Mouse (Mus musculus) neural tube, embryonic 13.5 days (tissue): ENCODE data around the gene Pacrg. TPM values are rescaled to one million over a fixed set of nuclear protein-coding genes. Genes with fewer than 3 reads are reported as not detected.

ENCODE experiments used
- ATAC-seq: fragments of 200-750 bp; cut with Nextera tagmentation; 2 replicates; pipeline ENCODE4 v1.8.0; 2017; ENCODE audit warnings: low read depth, mild to moderate bottlenecking, moderate TSS enrichment, moderate library complexity
- H3K27ac ChIP-seq: fragments of 300-500 bp; sonication (generic); replicated peaks from 2 replicates; pipeline ENCODE4 v1.5.1; 2015; ENCODE audit warnings: moderate library complexity, mild to moderate bottlenecking, inconsistent platforms
- H3K27me3 ChIP-seq: fragments of 300-500 bp; sonication (generic); 2 replicates; pipeline ENCODE4 v1.6.1; 2015; ENCODE audit warnings: mild to moderate bottlenecking, inconsistent platforms
- H3K36me3 ChIP-seq: fragments of 300-500 bp; sonication (generic); 2 replicates; pipeline ENCODE4 v1.6.1; 2015; ENCODE audit warnings: mild to moderate bottlenecking, inconsistent platforms
- H3K4me1 ChIP-seq: fragments of 300-500 bp; sonication (generic); replicated peaks from 2 replicates; pipeline ENCODE4 v1.6.1; 2015; ENCODE audit warnings: inconsistent platforms
- H3K4me2 ChIP-seq: fragments of 300-500 bp; sonication (generic); 2 replicates; pipeline ENCODE4 v1.6.1; 2015; ENCODE audit warnings: inconsistent platforms, mild to moderate bottlenecking, moderate library complexity
- H3K4me3 ChIP-seq: fragments of 300-500 bp; sonication (generic); 2 replicates; pipeline ENCODE4 v1.5.1; 2015; ENCODE audit warnings: mild to moderate bottlenecking, inconsistent platforms
- H3K9ac ChIP-seq: fragments of 300-500 bp; sonication (generic); 2 replicates; pipeline ENCODE4 v1.6.1; 2015; ENCODE audit warnings: moderate library complexity, mild to moderate bottlenecking, inconsistent platforms
- H3K9me3 ChIP-seq: fragments of 300-500 bp; sonication (generic); 2 replicates; pipeline ENCODE4 v1.6.1; 2016; ENCODE audit warnings: inconsistent platforms
- WGBS: fragments of 180-500 bp; shearing (Covaris S2); methylation state at CpG from one replicate; pipeline ENCODE4 v1.1.7; 2015; 5-methylcytosine and 5-hydroxymethylcytosine counted together
- polyA plus RNA-seq: library from polyadenylated mRNA; unstranded; fragments of >200 nt; fragmentation: Nextera tagmentation; extraction: Ambion mirVana; gene quantifications from 2 replicates; pipeline ENCODE4 v1.2.1, GENCODE M21; 2015

The Pacrg gene
- polyA plus RNA-seq, 1 experiment from 2014 or later = 14.2 TPM

DNA sequence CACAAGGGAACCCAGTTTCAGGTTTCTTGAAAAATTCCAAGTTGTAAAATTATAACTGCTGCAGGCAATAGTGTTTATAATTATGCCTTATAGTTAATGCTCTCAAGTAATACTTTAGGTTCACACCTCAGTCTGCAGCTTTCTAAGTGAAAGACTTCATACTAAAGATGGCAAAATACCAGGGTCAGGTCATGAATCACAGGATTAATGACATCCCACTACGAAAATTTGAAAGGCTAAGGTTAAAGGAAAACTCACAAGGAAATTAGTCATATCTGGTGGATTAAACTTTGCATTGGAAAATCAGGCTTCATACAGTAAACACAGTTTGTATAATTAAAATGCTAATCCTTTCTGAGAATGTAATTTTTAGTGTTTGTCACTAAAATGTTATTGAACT is 200.3 kb downstream of the Pacrg start:
- no peaks in the 10 kb centered on the region for H3K27me3 ChIP-seq
- no peaks in the 10 kb centered on the region for H3K4me1 ChIP-seq
- no peaks in the 10 kb centered on the region for H3K36me3 ChIP-seq
- H3K9me3 ChIP-seq = no peaks in the 10 kb centered on the region
- H3K27ac ChIP-seq = no peak overlapping the region
- H3K9ac ChIP-seq = no peak overlapping the region
- H3K4me2 ChIP-seq = no peak overlapping the region
- H3K4me3 ChIP-seq = no peak overlapping the region
- 63% methylated on average over 1 of the region's 1 CpGs for WGBS
- ATAC-seq = no peak

DNA sequence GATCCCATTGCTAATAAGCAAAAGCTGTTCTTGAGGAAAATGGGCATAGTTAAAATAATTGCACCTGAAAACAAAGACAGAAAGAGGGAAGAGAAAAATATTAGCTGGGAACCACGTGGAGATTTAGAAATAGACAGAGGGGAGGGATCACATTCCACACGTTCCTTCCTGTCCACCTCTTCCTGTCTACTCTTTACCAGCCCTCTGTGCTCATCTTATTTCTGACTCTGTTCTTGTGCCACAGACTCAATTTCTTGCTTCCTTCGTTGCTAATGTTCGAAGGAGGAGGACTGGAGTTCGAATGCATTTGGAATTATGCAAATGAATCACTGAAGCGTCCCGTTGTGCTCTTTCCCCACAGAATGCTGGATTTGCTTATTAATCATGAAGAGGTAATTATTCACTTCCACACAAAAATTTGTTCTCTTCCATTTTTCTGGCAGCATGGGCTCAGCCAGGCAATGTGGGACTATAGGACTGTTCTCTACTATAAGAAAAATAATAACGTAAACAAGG is 204.1 kb downstream of the Pacrg start:
- H3K4me1 ChIP-seq = peaks cover 2% of the 10 kb centered on the region
- 70% methylated on average over 8 of the region's 8 CpGs for WGBS
- H3K27ac ChIP-seq = no peak overlapping the region
- H3K4me3 ChIP-seq = no peak overlapping the region
- no peaks in the 10 kb centered on the region for H3K9me3 ChIP-seq
- no peaks in the 10 kb centered on the region for H3K27me3 ChIP-seq
- H3K36me3 ChIP-seq = no peaks in the 10 kb centered on the region
- no peak for ATAC-seq
- H3K4me2 ChIP-seq = no peak overlapping the region
- H3K9ac ChIP-seq = no peak overlapping the region

DNA sequence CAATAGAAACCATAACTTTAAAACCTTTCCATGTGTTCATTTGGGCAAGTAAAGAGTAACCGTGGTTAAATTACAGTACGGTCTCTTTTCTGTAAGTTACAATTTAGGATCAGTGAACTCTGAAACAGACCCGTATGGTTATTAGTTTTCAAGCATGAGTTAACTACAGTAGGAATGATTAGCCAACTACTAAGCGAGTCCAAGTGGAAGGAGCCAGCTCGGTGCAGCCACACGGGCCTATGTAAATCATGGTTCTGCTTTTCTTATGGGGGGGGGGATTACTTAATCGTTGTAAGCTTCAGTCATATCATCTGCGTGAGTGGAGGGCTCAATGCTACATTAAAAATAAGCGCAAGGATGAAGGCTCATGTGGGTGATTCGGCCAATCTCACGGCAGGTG is 204.6 kb downstream of the Pacrg start:
- Histone ChIP-seq H3K4me1 (peaks cover 7% of the 10 kb centered on the region), H3K4me2 (no peak overlapping the region), H3K4me3 (no peak overlapping the region), H3K36me3 (no peaks in the 10 kb centered on the region), H3K27me3 (no peaks in the 10 kb centered on the region), H3K9ac (no peak overlapping the region), H3K27ac (no peak overlapping the region), H3K9me3 (no peaks in the 10 kb centered on the region)
- 92% methylated on average over 11 of the region's 11 CpGs for WGBS
- no peak for ATAC-seq

DNA sequence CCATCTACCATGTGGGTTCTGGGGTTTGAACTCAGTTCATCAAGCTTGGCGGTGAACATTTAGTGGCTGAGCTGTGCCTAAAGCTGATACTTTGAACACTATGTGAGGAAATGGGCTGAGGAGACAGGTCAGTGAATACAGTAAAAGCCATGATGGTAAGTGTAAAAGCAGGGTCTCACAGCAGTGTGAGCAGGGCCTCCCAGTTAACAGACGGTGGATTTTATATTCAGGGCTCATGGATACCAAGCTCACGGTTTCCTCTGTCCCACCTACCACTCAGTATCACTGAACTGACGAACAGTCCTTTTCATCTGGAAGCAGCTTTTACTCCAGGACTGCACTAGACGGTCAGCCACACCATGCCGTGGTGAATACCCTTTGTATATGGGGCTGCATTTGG is 205.1 kb downstream of the Pacrg start:
- no peak overlapping the region for H3K4me2 ChIP-seq
- H3K9ac ChIP-seq = no peak overlapping the region
- no peaks in the 10 kb centered on the region for H3K27me3 ChIP-seq
- peaks cover 11% of the 10 kb centered on the region for H3K4me1 ChIP-seq
- ATAC-seq = no peak
- WGBS = 89% methylated on average over 6 of the region's 6 CpGs
- H3K9me3 ChIP-seq = no peaks in the 10 kb centered on the region
- H3K36me3 ChIP-seq = no peaks in the 10 kb centered on the region
- no peak overlapping the region for H3K27ac ChIP-seq
- no peak overlapping the region for H3K4me3 ChIP-seq

DNA sequence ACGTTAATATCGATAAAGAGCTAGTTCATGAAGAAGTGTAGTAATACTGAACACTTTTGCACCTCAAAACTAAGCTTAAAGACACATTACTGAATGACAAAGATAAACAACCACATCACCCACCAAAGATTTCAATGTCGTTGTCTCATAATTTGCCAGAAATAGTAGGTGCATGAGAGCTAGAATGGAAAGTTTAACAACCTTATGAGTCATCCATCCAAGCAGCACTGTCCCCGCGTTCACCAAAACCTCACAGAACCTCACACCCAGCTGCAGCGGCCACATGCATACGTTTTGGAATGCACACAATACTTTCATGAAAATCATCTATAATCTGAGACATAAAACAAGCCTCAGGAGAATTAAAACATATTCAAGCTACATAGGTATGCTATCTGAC is 206.3 kb downstream of the Pacrg start:
- H3K27ac ChIP-seq = no peak overlapping the region
- H3K27me3 ChIP-seq = no peaks in the 10 kb centered on the region
- WGBS = 92% methylated on average over 7 of the region's 7 CpGs
- H3K36me3 ChIP-seq = no peaks in the 10 kb centered on the region
- peaks cover 11% of the 10 kb centered on the region for H3K4me1 ChIP-seq
- H3K4me3 ChIP-seq = no peak overlapping the region
- H3K4me2 ChIP-seq = no peak overlapping the region
- no peak for ATAC-seq
- no peak overlapping the region for H3K9ac ChIP-seq
- no peaks in the 10 kb centered on the region for H3K9me3 ChIP-seq

DNA sequence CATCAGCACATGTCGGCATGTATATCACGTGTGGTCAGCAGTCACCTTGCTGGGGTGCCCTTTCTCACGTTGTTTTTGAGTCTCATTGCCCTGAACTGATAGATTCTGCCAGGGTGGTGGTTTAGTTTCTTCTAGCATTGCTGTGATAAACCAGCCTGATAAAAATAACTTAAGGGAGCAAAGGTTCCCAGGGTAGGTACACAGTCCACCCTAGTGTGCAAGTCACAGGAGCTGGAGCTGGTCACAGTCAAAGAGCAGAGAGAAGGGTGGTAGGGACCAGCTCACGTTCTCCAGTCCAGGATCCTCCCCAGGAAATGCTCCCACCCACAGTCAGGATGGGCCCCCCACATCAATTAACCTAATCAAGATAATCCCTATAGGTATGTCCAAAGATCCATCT is 211.9 kb downstream of the Pacrg start:
- 91% methylated on average over 4 of the region's 4 CpGs for WGBS
- no peak overlapping the region for H3K4me3 ChIP-seq
- no peaks in the 10 kb centered on the region for H3K27me3 ChIP-seq
- peaks cover 31% of the 10 kb centered on the region for H3K4me1 ChIP-seq
- no peaks in the 10 kb centered on the region for H3K9me3 ChIP-seq
- no peak overlapping the region for H3K4me2 ChIP-seq
- no peaks in the 10 kb centered on the region for H3K36me3 ChIP-seq
- no peak overlapping the region for H3K9ac ChIP-seq
- ATAC-seq = no peak
- no peak overlapping the region for H3K27ac ChIP-seq

DNA sequence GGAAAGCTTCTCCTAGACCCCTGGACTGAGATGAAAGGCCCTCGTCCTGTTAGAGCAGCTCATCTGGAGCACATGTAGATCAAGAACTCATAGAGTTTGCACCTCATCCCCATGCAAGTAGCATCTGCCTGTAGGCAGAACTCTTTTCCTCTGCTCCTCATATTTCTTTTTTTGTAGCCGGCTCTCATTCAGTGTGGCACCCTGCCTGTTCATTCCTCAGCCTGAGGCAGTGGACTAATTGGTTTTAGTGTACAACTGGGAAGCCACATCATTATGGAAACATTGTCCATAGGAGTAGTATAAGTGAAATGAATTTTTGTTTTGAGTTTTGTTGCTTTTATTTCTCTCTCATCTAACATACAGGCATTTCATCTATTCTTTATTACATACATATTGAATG is 212.6 kb downstream of the Pacrg start:
- peaks cover 31% of the 10 kb centered on the region for H3K4me1 ChIP-seq
- 32% methylated on average over 2 of the region's 2 CpGs for WGBS

DNA sequence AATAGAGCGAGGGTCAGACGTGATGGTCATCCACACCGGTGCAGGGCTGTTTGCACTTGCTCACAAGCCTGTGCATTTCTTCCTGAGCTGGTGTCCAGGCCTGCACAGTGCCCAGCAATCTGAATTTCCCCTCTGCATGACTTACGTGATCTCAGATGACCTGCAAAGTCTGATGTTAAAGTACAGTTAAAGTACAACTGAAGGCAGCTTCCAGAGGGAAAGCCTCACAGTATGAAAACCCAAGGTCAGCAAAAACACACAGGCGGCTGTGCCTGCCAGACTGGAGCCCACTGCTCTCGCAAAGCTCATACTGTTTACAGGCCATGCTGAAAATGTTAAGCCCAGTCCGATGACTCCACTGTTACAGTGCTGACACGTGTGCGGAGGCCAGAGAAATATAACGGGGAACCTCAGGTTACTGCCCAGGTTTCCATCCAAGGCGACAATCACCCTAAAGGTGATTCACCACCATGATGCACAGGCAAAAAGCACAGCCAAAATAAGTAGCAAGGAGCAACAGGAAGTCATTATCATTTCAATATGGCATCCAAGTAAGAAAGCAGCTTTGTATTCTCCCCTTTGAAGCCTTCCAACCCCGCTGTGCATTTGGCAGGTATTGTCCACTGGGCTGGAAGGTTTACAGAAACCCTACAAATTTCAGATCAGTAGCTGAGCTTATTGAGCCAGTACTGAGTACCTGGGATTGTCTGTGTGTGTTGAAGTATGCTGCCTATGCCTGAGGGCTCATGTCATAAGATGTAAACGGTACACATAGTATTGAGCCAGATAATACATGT is 213.6 kb downstream of the Pacrg start:
- no peak for ATAC-seq
- peaks cover 31% of the 10 kb centered on the region for H3K4me1 ChIP-seq
- H3K4me3 ChIP-seq = no peak overlapping the region
- no peak overlapping the region for H3K27ac ChIP-seq
- no peak overlapping the region for H3K9ac ChIP-seq
- no peaks in the 10 kb centered on the region for H3K9me3 ChIP-seq
- H3K27me3 ChIP-seq = no peaks in the 10 kb centered on the region
- WGBS = 70% methylated on average over 13 of the region's 13 CpGs
- no peak overlapping the region for H3K4me2 ChIP-seq
- H3K36me3 ChIP-seq = no peaks in the 10 kb centered on the region

More for the DNA sequence above, 212.6 kb downstream of the Pacrg start:
- H3K27ac ChIP-seq = no peak overlapping the region
- no peak overlapping the region for H3K4me3 ChIP-seq
- H3K9ac ChIP-seq = no peak overlapping the region
- no peak for ATAC-seq
- H3K9me3 ChIP-seq = no peaks in the 10 kb centered on the region
- no peaks in the 10 kb centered on the region for H3K36me3 ChIP-seq
- no peak overlapping the region for H3K4me2 ChIP-seq
- no peaks in the 10 kb centered on the region for H3K27me3 ChIP-seq

DNA sequence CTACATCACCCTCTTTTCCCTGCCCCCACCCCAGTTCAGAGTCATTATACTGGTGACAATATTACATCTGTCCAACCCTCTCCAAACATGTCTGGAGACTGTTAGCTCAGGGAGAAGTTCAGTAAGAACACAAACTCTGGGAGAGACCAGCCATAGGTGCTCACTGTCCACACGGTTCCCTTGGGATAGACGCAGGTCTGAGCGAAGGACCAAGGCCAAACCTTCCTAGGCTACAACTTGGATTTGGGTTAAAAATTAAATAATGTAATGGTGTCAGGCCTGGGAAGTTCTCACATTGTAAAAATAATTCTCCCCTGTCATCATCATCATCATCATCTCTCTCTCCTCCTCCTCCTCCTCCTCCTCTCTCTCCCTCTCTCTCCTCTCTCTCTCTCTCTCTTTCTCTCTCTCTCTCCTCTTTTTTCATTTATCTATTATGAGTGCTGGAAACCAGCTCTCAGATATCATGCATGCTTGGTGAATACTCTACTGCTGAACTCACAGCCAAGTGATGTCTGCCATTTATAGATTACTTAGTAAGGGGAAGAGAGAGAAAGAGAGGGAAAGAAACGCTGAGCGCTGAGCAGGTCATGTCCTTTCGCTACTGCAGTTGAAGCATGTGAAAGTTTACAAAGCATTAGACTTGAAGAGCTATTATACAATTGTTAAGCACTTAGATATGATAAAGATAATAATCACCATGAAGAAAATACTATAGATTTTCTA is 215.2 kb downstream of the Pacrg start:
- Histone ChIP-seq H3K4me3 (no peak overlapping the region), H3K9ac (no peak overlapping the region), H3K27me3 (no peaks in the 10 kb centered on the region), H3K27ac (no peak overlapping the region), H3K4me1 (peaks cover 27% of the 10 kb centered on the region), H3K9me3 (no peaks in the 10 kb centered on the region), H3K4me2 (no peak overlapping the region), H3K36me3 (no peaks in the 10 kb centered on the region)
- WGBS = 94% methylated on average over 6 of the region's 6 CpGs
- ATAC-seq = no peak

DNA sequence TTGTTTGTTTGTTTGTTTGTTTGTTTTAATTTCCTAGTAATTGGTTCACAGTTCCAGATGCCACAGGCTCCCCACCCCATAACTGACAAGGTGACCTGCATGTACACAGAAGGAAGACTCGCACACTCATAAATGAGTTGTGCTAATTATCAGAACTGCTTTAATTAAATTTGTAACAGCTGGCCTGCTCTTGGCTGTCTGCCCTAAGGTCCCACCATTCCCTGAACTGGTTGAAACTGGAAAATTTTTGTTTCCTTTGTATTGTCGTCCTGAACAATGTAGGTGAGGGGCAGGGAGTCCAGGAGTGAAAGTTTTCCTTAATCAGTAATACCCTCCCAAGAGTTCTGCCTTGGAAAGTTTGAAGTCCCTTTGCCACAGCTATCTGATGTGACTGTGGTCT is 219.5 kb downstream of the Pacrg start:
- H3K36me3 ChIP-seq = no peaks in the 10 kb centered on the region
- H3K4me3 ChIP-seq = no peak overlapping the region
- H3K4me2 ChIP-seq = no peak overlapping the region
- no peaks in the 10 kb centered on the region for H3K9me3 ChIP-seq
- H3K4me1 ChIP-seq = 0 out of 2 replicates have a peak, but pooled peaks cover 13% of the 10 kb centered on the region
- WGBS = 51% methylated on average over 2 of the region's 2 CpGs
- no peak for ATAC-seq
- H3K27me3 ChIP-seq = no peaks in the 10 kb centered on the region
- no peak overlapping the region for H3K27ac ChIP-seq
- no peak overlapping the region for H3K9ac ChIP-seq

DNA sequence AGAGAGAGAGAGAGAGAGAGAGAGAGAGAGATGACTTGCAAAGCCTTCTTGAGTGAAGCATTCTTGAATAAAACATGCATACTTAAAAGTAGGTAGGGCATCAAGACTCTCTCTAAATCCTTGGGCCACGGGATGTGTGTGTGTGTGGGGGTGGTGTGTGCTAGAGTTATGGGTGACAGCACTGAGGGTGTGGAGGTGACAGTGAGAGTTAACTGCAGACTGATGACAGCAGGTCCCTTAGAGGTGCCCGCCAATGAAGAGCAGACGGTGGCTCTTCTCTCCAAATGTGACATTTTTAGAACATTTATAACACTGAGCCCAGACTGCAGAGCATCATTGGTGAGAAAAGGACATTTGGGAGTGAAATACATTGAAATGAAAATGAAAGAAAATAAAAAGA is 220.2 kb downstream of the Pacrg start:
- H3K4me1 ChIP-seq = 0 out of 2 replicates have a peak, but pooled peaks cover 13% of the 10 kb centered on the region
- no peaks in the 10 kb centered on the region for H3K9me3 ChIP-seq
- no peaks in the 10 kb centered on the region for H3K27me3 ChIP-seq
- H3K36me3 ChIP-seq = no peaks in the 10 kb centered on the region
- no peak overlapping the region for H3K9ac ChIP-seq
- H3K4me2 ChIP-seq = no peak overlapping the region
- no peak overlapping the region for H3K4me3 ChIP-seq
- WGBS = 81% methylated on average over 3 of the region's 3 CpGs
- ATAC-seq = no peak
- H3K27ac ChIP-seq = no peak overlapping the region

DNA sequence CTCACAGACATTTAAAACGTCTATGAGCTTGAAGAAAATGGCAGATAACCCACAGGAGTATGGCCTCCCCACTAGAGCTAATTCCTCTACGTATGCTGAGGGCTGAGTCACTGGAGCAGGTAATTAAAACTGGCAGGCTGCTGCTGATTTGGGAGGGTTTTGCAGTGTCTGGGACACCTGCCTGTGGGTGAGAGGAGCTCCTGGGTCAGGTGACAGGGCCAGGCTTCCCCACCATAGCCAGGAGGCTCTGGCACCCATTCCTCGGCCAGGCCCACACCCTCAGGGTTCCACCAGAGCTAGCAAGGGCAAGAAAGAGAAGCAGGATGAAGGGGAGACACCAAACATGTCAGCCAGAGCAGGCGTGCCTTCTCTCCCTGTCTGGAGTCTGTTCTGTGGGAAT is 222.5 kb downstream of the Pacrg start:
- Histone ChIP-seq H3K9ac (no peak overlapping the region; the same call in 1 of the 2 replicates), H3K27ac (no peak overlapping the region), H3K4me2 (no peak overlapping the region), H3K36me3 (no peaks in the 10 kb centered on the region), H3K4me3 (no peak overlapping the region), H3K9me3 (no peaks in the 10 kb centered on the region), H3K4me1 (peaks cover 17% of the 10 kb centered on the region), H3K27me3 (no peaks in the 10 kb centered on the region)
- no peak for ATAC-seq
- WGBS = 65% methylated on average over 4 of the region's 4 CpGs
